Mouse (Mus musculus) forebrain, embryonic 10.5 days (tissue): ENCODE data around the gene 4930590J08Rik. TPM values are rescaled to one million over a fixed set of nuclear protein-coding genes. Genes with fewer than 3 reads are reported as not detected.
A peak's percentile ranks its signal among the peaks of the same experiment; 100 is the strongest.
"Not testable (repeated sequence)": the region's sequence is repeated elsewhere in the genome, so short reads cannot be mapped to it uniquely, and the experiment has no call there.

Source experiments
- DNase-seq: peaks from one replicate; pipeline ENCODE4 v3.0.0-alpha.2; 2017; ENCODE audit warnings: low spot score; ENCODE audit errors: extremely low spot score
- H3K27ac ChIP-seq: fragments of 300-500 bp; sonication (generic); 2 replicates; pipeline ENCODE4 v1.5.1; 2016; ENCODE audit warnings: mild to moderate bottlenecking
- H3K27me3 ChIP-seq: fragments of 300-500 bp; sonication (generic); 2 replicates; pipeline ENCODE4 v1.6.1; 2016; ENCODE audit warnings: mild to moderate bottlenecking; ENCODE audit not compliant: poor library complexity, severe bottlenecking
- H3K36me3 ChIP-seq: fragments of 300-500 bp; sonication (generic); replicated peaks from 2 replicates; pipeline ENCODE4 v1.6.1; 2016; ENCODE audit warnings: mild to moderate bottlenecking, moderate library complexity
- H3K4me1 ChIP-seq: fragments of 300-500 bp; sonication (generic); 2 replicates; pipeline ENCODE4 v1.6.1; 2016
- H3K4me3 ChIP-seq: fragments of 300-500 bp; sonication (generic); 2 replicates; pipeline ENCODE4 v1.5.1; 2016; ENCODE audit warnings: mild to moderate bottlenecking, moderate library complexity
- H3K9me3 ChIP-seq: fragments of 300-500 bp; sonication (generic); 2 replicates; pipeline ENCODE4 v1.6.1; 2016; ENCODE audit warnings: mild to moderate bottlenecking, moderate library complexity
- WGBS: fragments of 180-500 bp; shearing (Covaris S2); methylation state at CpG from one replicate; pipeline ENCODE4 v1.1.7; 2016; 5-methylcytosine and 5-hydroxymethylcytosine counted together
- polyA plus RNA-seq: library from polyadenylated mRNA; unstranded; fragments of >200 nt; fragmentation: Nextera tagmentation; extraction: Ambion mirVana; gene quantifications from 2 replicates; pipeline ENCODE4 v1.2.1, GENCODE M21; 2016

Gene 4930590J08Rik
- polyA plus RNA-seq, 1 experiment from 2014 or later: 0.48 TPM

DNA sequence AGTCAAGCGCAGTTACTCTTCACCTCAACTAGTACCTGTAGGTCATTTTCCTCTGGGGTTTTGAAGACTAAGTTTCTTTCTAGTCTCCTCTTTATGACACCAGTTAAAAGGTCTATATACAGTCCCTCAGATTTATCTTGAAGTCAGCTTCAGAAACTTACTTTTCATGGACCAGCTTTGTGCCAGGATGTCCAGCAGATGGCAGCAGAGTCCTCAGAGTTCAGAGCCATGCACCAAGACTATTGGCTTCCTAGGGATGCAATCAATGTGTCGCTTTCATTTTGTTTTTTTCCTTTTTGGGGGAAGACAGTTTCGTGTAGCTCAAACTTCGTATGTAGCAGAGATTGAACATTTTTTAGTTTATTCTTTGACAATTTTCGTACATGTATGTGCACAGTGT, 1.1 kb upstream of the 4930590J08Rik start:
- Histone ChIP-seq H3K4me1 (no peaks in the 10 kb centered on the region), H3K27me3 (no peaks in the 10 kb centered on the region), H3K4me3 (no peak overlapping the region), H3K27ac (no peak overlapping the region), H3K9me3 (no peaks in the 10 kb centered on the region), H3K36me3 (peaks cover 55% of the 10 kb centered on the region)
- 47% methylated on average over 5 of the region's 5 CpGs for WGBS
- DNase-seq: peak; percentile 70

DNA sequence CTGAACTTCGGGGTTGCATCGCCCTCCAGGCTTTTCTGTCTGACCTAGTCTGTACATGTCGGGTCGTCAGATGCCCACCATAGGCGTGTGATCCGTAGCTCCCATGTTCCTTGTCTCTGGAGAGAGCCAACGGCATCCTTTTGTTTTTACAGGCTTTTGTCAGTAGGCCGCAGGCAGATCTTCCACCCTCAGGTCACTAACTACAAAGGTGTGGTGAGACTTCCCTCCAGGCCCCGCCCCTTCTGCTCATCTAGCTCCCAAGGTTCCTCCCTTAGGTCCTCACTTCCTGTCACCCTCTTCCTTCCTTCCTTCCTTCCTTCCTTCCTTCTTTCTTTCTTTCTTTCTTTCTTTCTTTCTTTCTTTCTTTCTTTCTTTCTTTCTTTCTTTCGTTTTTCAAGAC, 11.4 kb downstream of the 4930590J08Rik start:
- Histone ChIP-seq H3K27me3 (no peaks in the 10 kb centered on the region), H3K9me3 (no peaks in the 10 kb centered on the region), H3K27ac (no peak overlapping the region), H3K4me1 (no peaks in the 10 kb centered on the region), H3K36me3 (no peaks in the 10 kb centered on the region), H3K4me3 (no peak overlapping the region)
- WGBS: 91% methylated on average over 10 of the region's 10 CpGs
- DNase-seq: no peak

DNA sequence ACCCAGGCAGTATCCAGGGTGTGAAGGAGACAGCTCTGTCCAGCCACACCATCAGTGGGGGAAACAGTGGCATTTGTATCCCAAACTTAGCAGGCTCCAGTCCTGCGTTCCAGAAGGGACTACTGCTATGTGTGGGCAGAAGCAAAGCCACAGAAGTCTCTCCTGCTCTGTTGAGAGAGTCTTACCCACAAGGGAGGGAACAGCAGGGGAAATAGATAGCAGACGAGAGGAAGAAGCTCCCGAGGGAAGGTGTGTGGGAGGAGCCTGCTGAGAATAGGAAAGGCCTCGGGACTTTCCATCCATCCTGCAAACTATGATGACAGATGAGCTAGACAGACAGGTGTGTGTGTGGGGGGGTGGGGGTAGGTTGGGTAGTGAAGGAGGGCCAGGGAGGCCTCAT, 14.7 kb downstream of the 4930590J08Rik start:
- DNase-seq: no peak
- no peaks in the 10 kb centered on the region for H3K27me3 ChIP-seq
- no peak overlapping the region for H3K4me3 ChIP-seq
- H3K4me1 ChIP-seq: no peaks in the 10 kb centered on the region
- no peaks in the 10 kb centered on the region for H3K9me3 ChIP-seq
- no peaks in the 10 kb centered on the region for H3K36me3 ChIP-seq
- 62% methylated on average over 4 of the region's 4 CpGs for WGBS
- no peak overlapping the region for H3K27ac ChIP-seq

DNA sequence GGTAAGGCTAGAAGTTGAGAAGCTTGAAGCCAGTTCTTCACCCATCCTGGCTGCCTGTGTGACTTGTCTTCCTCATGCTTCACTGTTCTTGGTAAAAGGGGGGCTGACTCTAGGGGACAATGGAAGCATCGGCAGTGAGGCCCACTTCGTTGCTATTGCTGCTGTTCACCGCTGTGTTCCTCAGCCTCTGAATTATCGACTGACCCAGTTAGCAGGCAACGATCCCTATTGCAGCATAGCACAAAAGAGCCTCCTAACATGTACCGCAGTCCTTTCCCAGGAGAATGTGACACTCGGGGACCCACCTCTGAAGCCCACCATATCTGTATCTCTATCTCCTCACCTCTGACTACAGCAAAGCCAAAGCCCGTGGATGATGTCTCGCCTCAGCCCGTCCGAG, 15.1 kb downstream of the 4930590J08Rik start:
- 85% methylated on average over 11 of the region's 11 CpGs for WGBS
- DNase-seq: no peak
- Histone ChIP-seq H3K27ac (no peak overlapping the region), H3K27me3 (no peaks in the 10 kb centered on the region), H3K36me3 (no peaks in the 10 kb centered on the region), H3K4me3 (no peak overlapping the region), H3K4me1 (no peaks in the 10 kb centered on the region), H3K9me3 (no peaks in the 10 kb centered on the region)

DNA sequence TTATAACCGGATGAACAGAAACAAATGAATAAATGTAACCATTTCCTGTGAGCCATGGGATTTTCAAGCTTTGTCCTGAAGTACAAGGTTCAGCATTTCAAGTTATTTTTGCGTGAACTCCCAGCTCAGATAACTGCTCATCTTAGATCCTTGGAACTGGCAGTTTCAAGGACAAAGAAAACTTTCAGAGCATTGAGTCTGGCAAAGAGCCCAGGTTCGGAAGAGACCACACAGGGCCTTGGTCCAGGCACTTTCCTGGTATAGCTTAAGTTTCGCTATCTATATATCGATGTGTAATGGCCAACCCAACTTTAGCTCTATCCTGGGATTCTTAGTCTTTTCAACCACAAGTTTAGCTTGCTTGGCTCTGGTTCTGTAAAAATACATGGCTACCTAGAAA, 28.6 kb downstream of the 4930590J08Rik start:
- H3K36me3 ChIP-seq: no peaks in the 10 kb centered on the region
- DNase-seq: no peak
- H3K9me3 ChIP-seq: no peaks in the 10 kb centered on the region
- H3K4me1 ChIP-seq: no peaks in the 10 kb centered on the region
- H3K27ac ChIP-seq: no peak overlapping the region
- 92% methylated on average over 5 of the region's 5 CpGs for WGBS
- H3K4me3 ChIP-seq: no peak overlapping the region
- H3K27me3 ChIP-seq: no peaks in the 10 kb centered on the region

DNA sequence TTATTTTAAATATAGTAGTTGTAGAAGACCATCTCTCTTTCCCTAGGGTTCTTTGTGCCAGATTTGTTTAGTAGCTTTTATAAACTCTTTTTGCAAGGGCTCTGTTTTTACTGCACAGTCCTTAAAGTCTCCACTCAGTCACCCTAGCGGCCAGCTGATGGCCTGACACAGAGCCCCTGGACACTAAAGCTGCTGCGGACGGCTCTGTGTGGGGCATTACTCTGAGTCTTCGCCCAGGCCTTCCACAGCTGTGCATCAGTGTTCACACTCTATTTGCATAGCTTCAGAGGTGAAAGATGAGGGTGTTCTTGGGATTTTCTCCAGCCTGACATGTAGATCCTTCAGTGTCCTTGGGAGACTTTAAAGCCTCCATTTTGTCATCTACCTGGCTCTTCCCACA, 35.9 kb downstream of the 4930590J08Rik start:
- no peaks in the 10 kb centered on the region for H3K9me3 ChIP-seq
- H3K4me1 ChIP-seq: peaks cover 24% of the 10 kb centered on the region
- no peak for DNase-seq
- H3K27me3 ChIP-seq: no peaks in the 10 kb centered on the region
- no peak overlapping the region for H3K27ac ChIP-seq
- H3K36me3 ChIP-seq: no peaks in the 10 kb centered on the region
- WGBS: 57% methylated on average over 4 of the region's 4 CpGs
- H3K4me3 ChIP-seq: no peak overlapping the region

DNA sequence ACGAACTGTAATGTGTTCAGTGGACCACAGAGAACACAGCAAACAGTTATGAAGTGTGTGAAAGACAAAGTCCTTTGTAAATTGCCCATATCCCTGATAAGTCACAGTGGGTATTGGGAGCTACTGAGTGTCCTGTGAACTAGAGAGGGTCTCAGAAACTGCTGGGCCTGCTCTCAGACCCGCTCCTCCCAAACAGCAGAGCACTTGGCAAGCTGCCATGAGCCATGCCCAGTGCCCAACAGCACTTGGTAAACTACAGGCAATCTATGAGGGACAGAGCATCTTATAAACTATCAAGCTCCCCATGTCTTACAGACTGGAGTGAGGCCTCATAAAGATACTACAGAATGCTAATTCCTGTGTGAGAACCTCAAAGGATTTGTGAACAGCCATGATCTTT, 45.8 kb downstream of the 4930590J08Rik start:
- H3K9me3 ChIP-seq: no peaks in the 10 kb centered on the region
- H3K27me3 ChIP-seq: no peaks in the 10 kb centered on the region
- DNase-seq: no peak
- WGBS: 90% methylated on average over 2 of the region's 2 CpGs
- H3K4me1 ChIP-seq: peaks cover 13% of the 10 kb centered on the region
- H3K27ac ChIP-seq: no peak overlapping the region
- no peak overlapping the region for H3K4me3 ChIP-seq
- H3K36me3 ChIP-seq: no peaks in the 10 kb centered on the region

DNA sequence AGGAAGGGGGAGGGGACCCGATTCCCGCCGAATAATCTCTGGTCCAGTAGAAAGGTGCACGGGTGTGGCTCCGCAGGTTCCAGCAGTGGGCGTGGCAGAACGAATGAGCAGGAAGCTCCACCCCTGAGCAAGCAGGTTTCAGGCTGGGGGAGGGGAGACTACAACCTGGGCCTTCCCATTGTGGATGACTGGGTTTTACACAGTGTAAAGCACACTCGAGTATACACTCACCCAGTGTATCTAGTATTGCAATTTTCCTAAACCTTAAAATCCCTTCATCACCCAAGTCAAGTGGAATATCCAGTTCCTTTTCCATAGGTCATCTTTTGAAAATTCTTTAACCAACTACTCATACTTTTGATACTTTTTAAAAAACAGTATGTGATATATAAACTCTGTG, 55.4 kb downstream of the 4930590J08Rik start:
- not testable (repeated sequence) for H3K9me3 ChIP-seq, H3K27ac ChIP-seq, H3K36me3 ChIP-seq, DNase-seq, H3K4me1 ChIP-seq, H3K4me3 ChIP-seq
- WGBS: 17% methylated on average over 5 of the region's 8 CpGs
- H3K27me3 ChIP-seq: peaks cover 12% of the 10 kb centered on the region; the same call in 1 of the 2 replicates

DNA sequence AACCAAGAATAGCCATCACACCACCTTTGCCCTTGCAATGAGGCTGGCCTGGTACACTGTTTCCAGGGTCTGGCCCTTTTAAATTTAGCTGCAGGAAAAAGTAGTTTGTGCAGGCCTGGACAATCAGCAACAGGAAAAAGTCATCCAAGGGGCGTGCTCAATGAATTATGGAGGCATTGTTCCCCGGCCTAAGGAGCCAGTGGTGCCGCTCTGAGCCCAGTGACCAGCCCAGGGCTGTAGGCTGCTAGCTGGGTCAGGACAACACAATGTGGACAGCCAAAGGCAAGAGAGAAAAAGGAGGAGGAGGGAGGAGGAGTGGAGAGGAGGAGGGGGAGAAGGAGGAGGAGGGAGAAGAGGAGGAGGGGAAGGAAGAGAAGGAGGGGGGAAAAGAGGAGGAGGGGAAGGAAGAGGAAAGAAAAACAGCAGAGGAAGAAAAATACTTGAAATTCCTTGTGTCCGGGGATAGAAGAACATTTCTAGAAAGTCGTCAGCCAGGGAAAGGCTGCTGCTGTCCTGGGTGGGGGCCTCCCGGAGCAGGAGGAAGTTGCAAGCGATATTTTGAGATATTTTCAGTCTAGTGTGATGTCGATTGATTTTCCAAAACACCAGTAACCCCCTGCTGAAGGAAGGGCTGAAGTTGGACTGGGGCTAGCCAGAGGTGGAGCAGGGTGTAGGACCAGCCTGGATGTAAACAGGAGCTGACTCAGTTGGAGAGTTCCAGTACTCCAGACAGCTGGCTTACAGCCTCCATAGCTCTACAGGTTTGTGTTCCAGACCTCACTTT, 57.6 kb downstream of the 4930590J08Rik start:
- Histone ChIP-seq H3K36me3 (no peaks in the 10 kb centered on the region), H3K27ac (peak overlapping the region; percentile 51; the same call in 1 of the 2 replicates), H3K9me3 (no peaks in the 10 kb centered on the region), H3K4me1 (peaks cover 13% of the 10 kb centered on the region), H3K4me3 (no peak overlapping the region), H3K27me3 (peaks cover 12% of the 10 kb centered on the region; the same call in 1 of the 2 replicates)
- 56% methylated on average over 8 of the region's 8 CpGs for WGBS
- no peak for DNase-seq

DNA sequence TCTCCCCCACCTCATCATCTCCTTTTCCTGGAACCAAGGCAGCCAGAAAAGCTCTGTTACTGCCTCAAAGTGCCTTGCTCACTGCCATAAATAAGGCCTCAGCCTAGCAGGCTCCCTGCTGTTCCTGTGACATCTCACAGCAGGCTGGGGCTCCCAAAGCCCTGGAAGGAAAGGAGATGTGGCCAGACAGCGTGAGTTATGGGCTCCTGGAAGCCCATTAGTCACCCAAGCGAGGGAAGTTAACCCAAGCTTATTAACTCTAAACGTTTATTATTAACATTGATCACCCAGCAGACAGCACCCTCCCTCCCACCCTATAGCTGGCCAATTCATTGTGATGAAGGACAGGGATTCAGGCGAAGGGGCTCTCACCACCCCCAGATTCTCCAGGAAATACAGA, 60.8 kb downstream of the 4930590J08Rik start:
- H3K4me1 ChIP-seq: peaks cover 13% of the 10 kb centered on the region
- no peak overlapping the region for H3K27ac ChIP-seq
- H3K27me3 ChIP-seq: no peaks in the 10 kb centered on the region
- no peak overlapping the region for H3K4me3 ChIP-seq
- no peaks in the 10 kb centered on the region for H3K9me3 ChIP-seq
- H3K36me3 ChIP-seq: no peaks in the 10 kb centered on the region
- DNase-seq: no peak
- 31% methylated on average over 4 of the region's 4 CpGs for WGBS

DNA sequence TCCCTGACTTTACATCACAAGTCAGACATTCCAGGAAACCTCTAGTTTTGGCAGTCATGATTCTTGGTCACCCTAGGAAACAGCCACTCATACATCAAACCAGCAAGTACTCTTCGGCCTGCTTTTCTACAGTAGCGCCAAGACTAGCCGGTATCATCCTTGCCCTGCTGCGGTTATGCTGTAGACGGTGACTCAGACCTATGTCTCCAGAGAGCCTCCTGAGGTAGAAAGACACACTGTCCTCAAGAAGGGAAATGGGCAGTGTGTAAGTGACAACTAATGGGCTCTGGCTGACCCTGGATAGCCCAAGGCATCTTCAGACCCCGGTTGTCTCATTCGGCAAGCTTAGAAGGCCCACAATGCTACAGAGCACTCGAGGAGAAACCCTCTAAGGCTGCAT, 62.5 kb downstream of the 4930590J08Rik start:
- 91% methylated on average over 8 of the region's 8 CpGs for WGBS
- DNase-seq: no peak
- no peaks in the 10 kb centered on the region for H3K9me3 ChIP-seq
- H3K27me3 ChIP-seq: no peaks in the 10 kb centered on the region
- H3K4me1 ChIP-seq: peaks cover 10% of the 10 kb centered on the region
- H3K4me3 ChIP-seq: no peak overlapping the region
- H3K36me3 ChIP-seq: no peaks in the 10 kb centered on the region
- no peak overlapping the region for H3K27ac ChIP-seq

DNA sequence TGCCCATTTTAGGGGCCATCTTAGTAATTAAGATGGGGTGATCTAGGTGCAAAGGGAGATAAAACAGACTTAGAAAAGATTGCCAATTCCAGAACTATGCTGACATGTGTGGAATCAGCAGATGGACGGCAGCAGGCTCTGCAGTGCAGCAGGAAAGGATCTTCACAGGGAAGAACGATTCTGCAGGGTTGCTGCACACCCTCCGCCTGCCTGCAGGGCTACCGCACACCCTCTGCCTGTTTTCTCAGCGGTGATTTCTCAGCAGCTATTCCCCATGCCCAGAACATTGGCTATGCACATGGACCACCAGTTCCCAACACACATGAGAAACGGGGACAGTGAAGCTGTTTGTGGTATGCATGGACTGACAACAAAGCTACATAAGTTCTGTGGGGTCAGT, 63.4 kb downstream of the 4930590J08Rik start:
- WGBS: 72% methylated on average over 6 of the region's 6 CpGs
- H3K27ac ChIP-seq: no peak overlapping the region
- no peaks in the 10 kb centered on the region for H3K36me3 ChIP-seq
- no peaks in the 10 kb centered on the region for H3K9me3 ChIP-seq
- peaks cover 4% of the 10 kb centered on the region; the same call in 1 of the 2 replicates for H3K4me1 ChIP-seq
- DNase-seq: no peak
- H3K4me3 ChIP-seq: no peak overlapping the region
- no peaks in the 10 kb centered on the region for H3K27me3 ChIP-seq

DNA sequence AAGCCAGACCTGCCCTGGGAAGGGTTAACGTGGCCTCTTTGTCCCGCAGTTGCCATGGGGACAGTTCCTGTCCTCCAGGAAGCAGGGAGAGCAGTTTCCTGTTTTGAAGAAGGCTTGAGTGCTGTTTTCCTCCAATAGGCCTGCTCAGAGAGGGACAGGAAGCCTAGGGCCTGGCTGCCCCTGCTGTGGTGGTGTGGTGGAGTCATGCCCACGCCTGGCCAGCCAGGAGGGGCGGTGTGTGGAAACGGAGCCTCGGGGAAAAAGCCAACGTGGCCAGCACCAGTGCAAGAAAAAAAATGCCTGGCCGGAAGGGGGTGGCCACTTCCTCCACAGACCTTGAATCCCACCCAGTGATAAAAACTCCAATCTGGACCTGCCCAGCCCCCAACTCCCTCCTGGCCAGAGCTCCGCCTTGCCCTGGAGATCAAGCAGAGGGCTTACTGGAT, 69.6 kb downstream of the 4930590J08Rik start:
- peak; percentile 18 for DNase-seq
- H3K36me3 ChIP-seq: no peaks in the 10 kb centered on the region
- H3K27ac ChIP-seq: peak overlapping the region; percentile 72
- peaks cover 14% of the 10 kb centered on the region for H3K4me1 ChIP-seq
- H3K4me3 ChIP-seq: no peak overlapping the region
- H3K9me3 ChIP-seq: no peaks in the 10 kb centered on the region
- peaks cover 12% of the 10 kb centered on the region for H3K27me3 ChIP-seq
- WGBS: 66% methylated on average over 9 of the region's 9 CpGs
